Mouse (Mus musculus) midbrain, embryonic 16.5 days (tissue): ENCODE measurements at regions not wholly inside any gene's neighbourhood (a gene's known extent, or its start where the extent isn't known, plus 50 kb on each side); places are given as distances from the start of the nearest gene placed in this dataset.

Experiments used
- ATAC-seq: fragments of 200-750 bp; cut with Nextera tagmentation; 2 replicates; pipeline ENCODE4 v1.8.0; 2017; ENCODE audit warnings: moderate TSS enrichment
- H3K27ac ChIP-seq: fragments of 300-500 bp; sonication (generic); 2 replicates; pipeline ENCODE4 v1.5.1; 2014; ENCODE audit warnings: mild to moderate bottlenecking, low read length, mixed read lengths
- H3K27me3 ChIP-seq: fragments of 300-500 bp; sonication (generic); 2 replicates; pipeline ENCODE4 v1.6.1; 2014; ENCODE audit warnings: low read depth, low read length, mixed read lengths; ENCODE audit not compliant: control insufficient read depth, insufficient read depth
- H3K36me3 ChIP-seq: fragments of 300-500 bp; sonication (generic); 2 replicates; pipeline ENCODE4 v1.6.1; 2014; ENCODE audit warnings: mild to moderate bottlenecking, low read length, moderate library complexity, mixed read lengths; ENCODE audit not compliant: control insufficient read depth, insufficient read depth
- H3K4me1 ChIP-seq: fragments of 300-500 bp; sonication (generic); 2 replicates; pipeline ENCODE4 v1.6.1; 2014; ENCODE audit warnings: mild to moderate bottlenecking, low read length, mixed read lengths; ENCODE audit not compliant: control insufficient read depth, insufficient read depth
- H3K4me2 ChIP-seq: fragments of 300-500 bp; sonication (generic); 2 replicates; pipeline ENCODE4 v1.6.1; 2014; ENCODE audit warnings: mild to moderate bottlenecking, low read length, mixed read lengths
- H3K4me3 ChIP-seq: fragments of 300-500 bp; sonication (generic); 2 replicates; pipeline ENCODE4 v1.5.1; 2014; ENCODE audit warnings: low read depth, mild to moderate bottlenecking, low read length, moderate library complexity, mixed read lengths
- H3K9ac ChIP-seq: fragments of 300-500 bp; sonication (generic); 2 replicates; pipeline ENCODE4 v1.6.1; 2014; ENCODE audit warnings: low read depth, low read length, mixed read lengths
- H3K9me3 ChIP-seq: fragments of 300-500 bp; sonication (generic); replicated peaks from 2 replicates; pipeline ENCODE4 v1.6.1; 2014; ENCODE audit warnings: mild to moderate bottlenecking, low read length, mixed read lengths; ENCODE audit not compliant: control insufficient read depth, poor library complexity, severe bottlenecking
- WGBS: fragments of 180-500 bp; shearing (Covaris S2); extraction: QIAGEN DNeasy Blood & Tissue Kit; methylation state at CpG from one replicate; pipeline ENCODE4 v1.1.7; 2014; 5-methylcytosine and 5-hydroxymethylcytosine counted together

DNA sequence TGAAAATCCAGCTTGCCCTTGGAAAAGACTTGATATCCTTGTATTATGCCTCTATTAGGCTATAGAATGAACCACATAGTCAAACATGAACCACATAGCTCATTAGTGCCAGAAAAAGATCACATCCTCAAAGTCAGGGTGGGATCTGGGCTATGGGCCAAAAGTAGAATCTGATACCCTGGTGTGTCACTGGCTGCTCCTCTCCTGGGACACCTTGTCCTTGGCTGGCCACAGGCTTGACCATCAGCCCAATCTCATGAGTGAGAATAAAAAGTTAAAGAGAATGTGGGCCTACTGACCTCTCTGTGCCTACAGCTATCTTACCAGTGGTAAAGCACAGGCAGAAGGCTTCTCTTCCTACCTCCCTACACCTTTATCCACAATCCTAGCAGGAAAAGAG, 241.9 kb downstream of the Tle4 start:
- H3K9me3 ChIP-seq = no peaks in the 10 kb centered on the region
- no peaks in the 10 kb centered on the region; the same call in none of the 2 replicates for H3K27me3 ChIP-seq
- no peak overlapping the region for H3K27ac ChIP-seq
- H3K9ac ChIP-seq = no peak overlapping the region
- no peak overlapping the region for H3K4me3 ChIP-seq
- H3K36me3 ChIP-seq = no peaks in the 10 kb centered on the region
- no peak overlapping the region for H3K4me2 ChIP-seq
- no peaks in the 10 kb centered on the region for H3K4me1 ChIP-seq
- ATAC-seq = no peak

DNA sequence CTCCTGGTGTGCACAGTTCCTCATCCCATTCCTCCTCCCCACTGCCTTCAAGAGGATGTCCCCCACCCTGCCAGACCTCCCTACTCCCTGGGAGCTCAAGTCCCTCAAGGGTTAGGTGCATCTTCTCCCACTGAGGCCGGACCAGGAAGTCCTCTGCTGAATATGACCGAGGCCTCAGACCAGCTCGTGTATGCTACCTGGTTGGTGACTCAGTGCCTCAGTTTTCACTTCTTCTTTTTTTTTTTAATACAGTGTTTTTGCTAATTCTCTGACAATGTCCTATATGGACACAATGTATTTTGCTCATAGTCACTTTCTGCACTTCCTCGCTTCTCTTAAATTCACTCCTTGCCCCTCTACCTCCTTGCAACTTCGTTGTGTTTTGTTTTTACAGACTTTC, 237.2 kb downstream of the Tle4 start:
- whole genome bisulfite sequencing = 90% methylated on average over 5 of the region's 5 CpGs
- Histone ChIP-seq H3K4me3 (no peak overlapping the region), H3K27ac (no peak overlapping the region), H3K9me3 (no peaks in the 10 kb centered on the region), H3K36me3 (no peaks in the 10 kb centered on the region), H3K4me1 (no peaks in the 10 kb centered on the region), H3K4me2 (no peak overlapping the region), H3K27me3 (no peaks in the 10 kb centered on the region; the same call in none of the 2 replicates), H3K9ac (no peak overlapping the region)
- ATAC-seq = no peak

DNA sequence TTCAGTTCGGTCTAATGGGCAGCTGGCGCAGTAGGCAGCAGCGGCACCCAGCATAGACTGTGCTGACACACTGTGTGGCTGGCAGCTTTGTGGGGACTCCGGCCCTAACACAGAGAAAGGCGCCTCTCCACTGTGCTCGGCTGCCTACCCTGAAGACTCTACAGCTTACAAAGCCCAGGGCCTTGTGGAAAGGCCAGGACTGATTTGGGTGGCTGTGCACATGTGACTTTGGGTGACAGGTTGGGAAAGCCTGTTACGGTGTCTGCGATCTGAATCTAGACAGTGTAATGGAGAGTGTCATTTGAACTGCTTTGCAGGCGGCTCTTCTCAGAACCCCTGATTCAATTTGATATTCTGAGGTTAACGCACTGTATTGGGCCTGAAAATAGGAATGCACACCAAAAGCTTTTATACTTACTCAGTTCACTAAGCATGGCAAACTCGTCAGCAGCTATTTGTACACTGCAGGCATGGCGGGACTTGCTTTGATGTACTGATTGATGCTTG, 228.7 kb downstream of the Tle4 start:
- no peak overlapping the region for H3K27ac ChIP-seq
- no peak overlapping the region for H3K4me2 ChIP-seq
- no peaks in the 10 kb centered on the region for H3K36me3 ChIP-seq
- 48% methylated on average over 12 of the region's 12 CpGs for WGBS
- H3K27me3 ChIP-seq = no peaks in the 10 kb centered on the region
- no peak overlapping the region for H3K4me3 ChIP-seq
- no peak overlapping the region for H3K9ac ChIP-seq
- H3K4me1 ChIP-seq = 0 out of 2 replicates have a peak, but pooled peaks cover 4% of the 10 kb centered on the region
- peak; percentile 79 for ATAC-seq
- H3K9me3 ChIP-seq = no peaks in the 10 kb centered on the region

DNA sequence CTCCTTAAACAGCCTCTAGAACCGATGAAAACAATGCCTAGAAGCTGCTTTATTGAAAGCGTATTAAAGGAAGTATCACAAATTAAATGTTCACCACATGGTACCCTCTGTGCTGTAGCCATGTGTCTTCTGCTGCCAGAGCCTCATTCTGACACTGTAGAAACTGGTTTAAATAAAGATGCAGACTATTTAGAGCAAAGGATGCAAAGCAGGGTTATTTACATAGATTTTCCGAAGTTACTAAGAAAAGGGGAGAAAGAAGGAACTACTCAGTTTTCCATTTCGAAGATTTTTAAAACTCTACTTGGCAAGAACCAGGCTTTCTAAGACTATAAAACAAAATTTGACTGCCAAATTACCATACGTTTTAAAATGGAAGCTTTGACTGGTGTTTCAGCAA, 226.5 kb downstream of the Tle4 start:
- Histone ChIP-seq H3K4me2 (no peak overlapping the region), H3K9me3 (no peaks in the 10 kb centered on the region), H3K27ac (no peak overlapping the region), H3K27me3 (no peaks in the 10 kb centered on the region), H3K4me1 (0 out of 2 replicates have a peak, but pooled peaks cover 4% of the 10 kb centered on the region), H3K9ac (no peak overlapping the region), H3K4me3 (no peak overlapping the region), H3K36me3 (no peaks in the 10 kb centered on the region)
- ATAC-seq = no peak
- 86% methylated on average over 5 of the region's 5 CpGs for WGBS

DNA sequence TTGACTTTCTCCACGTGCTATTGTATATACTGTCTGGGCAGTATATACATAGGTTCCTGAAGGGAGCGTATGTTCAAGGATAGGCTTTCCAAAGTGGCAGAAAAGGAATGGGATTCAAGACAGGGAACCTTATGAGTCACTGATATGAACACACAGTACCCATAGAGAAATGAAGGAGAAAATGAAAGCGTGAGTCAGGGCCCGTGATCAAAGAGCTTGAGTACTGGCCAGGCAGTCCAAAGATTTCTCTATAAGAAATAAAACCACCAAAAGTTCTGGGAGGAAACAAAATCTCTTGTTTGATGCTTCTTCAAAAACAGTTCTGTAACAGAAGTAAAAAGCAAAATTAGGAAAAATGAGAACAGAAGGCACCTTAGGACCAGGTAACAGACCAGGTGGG, 223.9 kb downstream of the Tle4 start:
- Histone ChIP-seq H3K9ac (no peak overlapping the region), H3K27me3 (no peaks in the 10 kb centered on the region), H3K36me3 (no peaks in the 10 kb centered on the region), H3K4me3 (no peak overlapping the region), H3K4me1 (0 out of 2 replicates have a peak, but pooled peaks cover under 1% of the 10 kb centered on the region), H3K4me2 (no peak overlapping the region), H3K9me3 (no peaks in the 10 kb centered on the region), H3K27ac (no peak overlapping the region)
- WGBS = 90% methylated on average over 4 of the region's 4 CpGs
- ATAC-seq = no peak

DNA sequence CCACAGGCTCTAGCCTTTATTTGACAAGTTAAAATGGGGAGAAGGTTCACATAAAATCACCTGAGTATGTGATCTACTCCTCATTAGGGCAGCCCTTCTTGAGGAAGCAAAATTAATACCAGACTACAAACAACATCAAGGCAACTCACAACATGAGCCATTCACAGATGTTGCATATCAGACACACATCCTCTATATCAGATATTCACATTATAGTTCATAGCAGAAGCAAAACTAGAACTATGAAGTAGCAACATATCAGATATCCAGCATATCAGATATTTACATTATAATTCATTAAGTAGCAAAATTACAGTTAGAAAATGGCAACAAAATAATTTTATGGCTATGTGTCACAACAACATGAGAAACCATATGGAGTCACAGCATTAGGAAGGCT, 217.0 kb downstream of the Tle4 start:
- Histone ChIP-seq H3K4me2 (no peak overlapping the region), H3K9me3 (no peaks in the 10 kb centered on the region), H3K27ac (no peak overlapping the region), H3K9ac (no peak overlapping the region), H3K27me3 (no peaks in the 10 kb centered on the region), H3K4me3 (no peak overlapping the region), H3K36me3 (no peaks in the 10 kb centered on the region), H3K4me1 (no peaks in the 10 kb centered on the region)
- no peak for ATAC-seq

DNA sequence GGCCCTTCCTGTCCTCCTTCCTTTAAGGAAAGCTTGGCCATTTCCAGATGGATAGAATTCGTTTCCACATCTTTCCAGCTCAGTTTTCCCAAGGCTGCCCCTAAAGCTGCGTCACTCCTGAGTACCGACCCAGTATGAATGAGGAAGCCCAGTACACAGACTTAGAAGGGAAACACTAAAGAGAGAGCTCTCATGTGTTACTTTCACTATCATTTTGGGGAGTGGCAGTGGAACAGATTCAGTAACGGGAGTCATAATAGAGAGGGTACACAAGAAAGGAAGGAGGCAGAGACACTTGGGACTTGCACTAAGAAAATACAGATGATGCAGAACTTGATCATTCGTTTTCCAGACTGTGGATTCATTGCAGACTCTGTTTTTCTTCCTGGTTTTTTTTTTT, 210.1 kb downstream of the Tle4 start:
- H3K9me3 ChIP-seq = no peaks in the 10 kb centered on the region
- H3K4me3 ChIP-seq = no peak overlapping the region
- no peaks in the 10 kb centered on the region for H3K27me3 ChIP-seq
- H3K4me2 ChIP-seq = no peak overlapping the region
- ATAC-seq = no peak
- H3K36me3 ChIP-seq = no peaks in the 10 kb centered on the region
- H3K4me1 ChIP-seq = no peaks in the 10 kb centered on the region
- no peak overlapping the region for H3K27ac ChIP-seq
- no peak overlapping the region for H3K9ac ChIP-seq
- WGBS = 88% methylated on average over 5 of the region's 5 CpGs

DNA sequence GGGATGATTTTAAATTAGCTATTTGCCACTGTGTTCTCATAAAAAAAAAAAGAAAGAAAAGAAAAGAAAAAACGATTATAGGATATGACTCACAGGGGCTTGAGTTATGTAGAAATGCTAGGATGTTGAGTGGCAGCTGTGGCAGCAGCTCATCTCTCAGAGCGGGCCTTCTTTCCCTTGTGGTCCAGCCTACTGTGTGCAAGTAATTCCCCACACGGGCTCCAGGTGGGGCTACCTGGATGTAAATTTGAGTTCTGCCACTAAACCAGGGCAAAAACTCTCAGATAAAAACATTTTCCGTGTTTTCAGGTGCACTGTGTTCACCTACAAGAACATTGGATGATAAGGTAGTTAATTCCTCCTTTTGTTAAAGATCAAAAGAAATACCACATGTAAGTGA, 209.3 kb downstream of the Tle4 start:
- no peak overlapping the region for H3K27ac ChIP-seq
- no peak overlapping the region for H3K4me3 ChIP-seq
- ATAC-seq = no peak
- H3K36me3 ChIP-seq = no peaks in the 10 kb centered on the region
- WGBS = 30% methylated on average over 4 of the region's 4 CpGs
- H3K9ac ChIP-seq = no peak overlapping the region
- no peaks in the 10 kb centered on the region for H3K9me3 ChIP-seq
- no peak overlapping the region for H3K4me2 ChIP-seq
- H3K27me3 ChIP-seq = no peaks in the 10 kb centered on the region
- H3K4me1 ChIP-seq = no peaks in the 10 kb centered on the region

DNA sequence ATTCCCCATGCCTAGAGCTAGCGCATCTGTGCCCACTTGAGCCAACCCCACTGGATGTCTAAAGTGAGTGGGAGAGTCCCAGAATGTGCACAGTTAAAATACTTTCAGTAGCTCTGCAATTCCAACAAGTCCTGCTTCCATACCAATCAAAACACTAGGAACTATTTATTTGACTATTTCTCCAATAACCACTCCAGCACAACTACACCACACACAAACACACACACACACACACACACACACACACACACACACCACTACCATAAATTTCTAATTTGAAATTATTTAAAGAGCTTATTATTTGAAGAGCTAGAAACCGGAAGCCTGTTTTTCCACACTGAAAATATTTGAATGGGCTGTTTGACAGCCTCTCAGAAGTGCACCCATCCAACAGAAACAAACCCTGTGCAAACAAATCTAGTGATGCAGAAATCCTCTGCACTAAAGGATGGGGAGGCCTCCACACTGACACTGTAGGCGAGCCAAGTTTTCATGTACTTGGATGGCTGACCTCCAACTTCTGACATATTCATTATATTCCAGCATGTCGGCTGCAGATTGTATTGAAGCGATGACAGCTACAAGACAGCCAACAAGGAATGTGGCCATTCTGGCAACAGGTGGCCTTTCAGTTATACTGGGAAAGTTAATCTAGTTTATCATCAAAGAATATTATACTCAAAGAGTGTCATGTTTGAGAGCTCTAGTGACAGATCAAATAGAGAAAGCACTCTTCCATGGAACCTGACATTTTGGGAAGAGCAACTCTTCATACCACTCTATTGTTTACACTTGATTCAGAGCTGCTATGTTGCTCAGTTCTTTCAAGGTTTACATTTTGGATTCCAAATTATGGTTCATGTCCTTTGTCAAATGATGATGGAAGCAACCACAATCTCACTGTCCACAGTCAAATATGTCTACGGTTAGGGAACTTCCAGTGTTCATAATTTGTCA, 207.7 kb downstream of the Tle4 start:
- ATAC-seq = no peak
- H3K27ac ChIP-seq = no peak overlapping the region
- no peaks in the 10 kb centered on the region for H3K4me1 ChIP-seq
- H3K36me3 ChIP-seq = no peaks in the 10 kb centered on the region
- no peaks in the 10 kb centered on the region for H3K9me3 ChIP-seq
- H3K4me3 ChIP-seq = no peak overlapping the region
- 71% methylated on average over 6 of the region's 6 CpGs for WGBS
- H3K9ac ChIP-seq = no peak overlapping the region
- H3K4me2 ChIP-seq = no peak overlapping the region
- H3K27me3 ChIP-seq = no peaks in the 10 kb centered on the region
